Mouse (Mus musculus) lung, postnatal 36 days (tissue): ENCODE data around the gene Armc3.

Experiments
- DNase-seq: peaks from one replicate; pipeline ENCODE4 v3.0.0; 2022; ENCODE audit warnings: mixed read lengths

Gene Armc3

DNA sequence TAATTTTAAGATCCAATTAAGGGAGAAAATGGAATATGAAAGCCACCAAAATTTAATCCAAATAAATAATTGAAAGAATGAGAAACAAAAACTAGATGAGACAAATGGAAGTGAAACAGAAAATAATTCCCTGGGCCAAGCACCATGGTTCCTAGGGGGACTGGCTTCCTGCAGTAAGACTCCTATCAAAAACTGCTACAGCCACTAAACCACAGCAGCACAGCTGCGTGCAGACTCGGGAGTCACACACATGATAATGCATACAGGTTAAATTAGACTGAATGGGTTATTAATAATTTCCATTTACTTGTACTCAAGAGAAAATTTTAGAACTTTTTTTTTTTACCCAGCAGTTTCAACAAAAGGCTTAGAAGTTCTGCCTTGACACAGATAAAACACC, 154.1 kb downstream of the Armc3 start:
- DNase-seq = no peak
